Mouse (Mus musculus) MEL (cell line): ENCODE results near the gene Olfr308.

Experiments
- CTCF ChIP-seq, 3 experiments: IDR thresholded peaks in 2 of 3; conservative IDR thresholded peaks in 1 of 3; 2 replicates each; pipeline ENCODE4 v1.5.1; 2011 to 2012; ENCODE audit warnings: low read length in 3 of 3, low read depth in 2 of 3, mild to moderate bottlenecking in 2 of 3, improper control_type of control experiment in 1 of 3, inconsistent platforms in 1 of 3, mixed read lengths in 1 of 3, moderate library complexity in 1 of 3; ENCODE audit not compliant: control insufficient read depth in 1 of 3, insufficient read depth in 1 of 3, poor library complexity in 1 of 3, severe bottlenecking in 1 of 3
- TAL1 ChIP-seq: IDR thresholded peaks from 2 replicates; pipeline ENCODE4 v1.6.1; 2012; ENCODE audit warnings: mild to moderate bottlenecking, inconsistent platforms, low read length, moderate library complexity, mixed read lengths

DNA sequence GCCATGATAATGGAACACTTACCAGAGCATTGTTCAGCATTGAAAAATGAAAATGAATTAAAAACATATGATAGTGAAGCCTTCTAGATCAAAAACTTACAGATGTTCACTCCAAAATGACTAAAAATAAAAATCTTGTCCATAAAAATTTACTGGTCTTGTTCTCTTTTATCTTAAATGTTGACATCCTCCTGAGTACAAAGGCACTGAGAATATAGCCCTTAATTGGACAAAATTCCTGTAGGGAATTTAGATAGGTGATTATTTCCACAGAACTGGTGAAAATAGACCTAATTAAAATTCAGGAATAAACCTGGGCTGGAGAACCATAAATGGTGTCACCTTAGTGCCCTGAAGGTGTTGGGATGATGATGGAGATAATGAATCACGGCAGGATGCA is 48.4 kb downstream of the Olfr308 start, which contains the start of gene Olfr310:
- TF ChIP-seq TAL1: no peak
- no peak for TF ChIP-seq CTCF (IDR thresholded peaks at IDR 0.05 in 2 of 3, conservative IDR thresholded peaks at IDR 0.05 in 1 of 3; ENCODE audit: control insufficient read depth in 1 of 3, insufficient read depth in 1 of 3, low read depth in 2 of 3, low read length in 3 of 3, poor library complexity in 1 of 3, severe bottlenecking in 1 of 3)
